Mouse (Mus musculus): ENCODE measurements around the gene Oasl2.

- no peak for TF ChIP-seq GATA1 (IDR thresholded peaks at IDR 0.05; ENCODE audit: borderline replicate concordance, low read length)
- TF ChIP-seq FLI1 (IDR thresholded peaks at IDR 0.05; ENCODE audit: low read length): no peak
Measured at GRCm38 (mm10) chr5:114942766-114943130, 46.0 kb downstream of the Oasl2 start.
